ENCODE assay signal across 9 mouse cellular contexts in genomic region chr19:8820424-8820956, GRCm38 (mm10). TPM values are rescaled to one million over a fixed set of nuclear protein-coding genes. Genes with fewer than 3 reads are reported as not detected.
DNase-seq lines count a peak whose midpoint lies in the region; ATAC-seq and TF ChIP-seq lines count a peak whose summit lies in the region.
"Had no signal": no experiment of that assay in that cellular context is flagged by ENCODE, and none has a peak within 500 bp of the region (broad histone marks: within the 10 kb centered on the region; RNA-seq: fewer than 3 reads in every experiment).

No protein-coding gene starts in this region.

- no peaks in the 10 kb centered on the region for H3K27me3 ChIP-seq in heart, embryonic 15.5 days
- no peaks in the 10 kb centered on the region for H3K27me3 ChIP-seq in E14TG2a.4 (ENCODE audit: insufficient read depth, low read length)
- H3K27me3 ChIP-seq in limb, embryonic 14.5 days (ENCODE audit: control insufficient read depth, insufficient read depth, low read length), result no peaks in the 10 kb centered on the region
- no peaks in the 10 kb centered on the region for H3K27me3 ChIP-seq in neural tube, embryonic 14.5 days (ENCODE audit: control insufficient read depth, insufficient read depth, low read length)

- no peak for DNase-seq in heart, postnatal 14 days
- DNase-seq in limb, embryonic 14.5 days (ENCODE audit: low spot score), result no peak
- DNase-seq in cerebellum, adult 11 months, result no peak
- DNase-seq in B cell, adult 2 months, result no peak

- peak; percentile 8; the same call in 1 of the 2 replicates for ATAC-seq in heart, embryonic 15.5 days (replicated peaks; ENCODE audit: insufficient number of reproducible peaks, insufficient read depth, low FRiP score, low read depth)
- ATAC-seq in erythroblast, adult 5-6 weeks (replicated peaks; ENCODE audit: low FRiP score, poor library complexity, severe bottlenecking), result peak; percentile 49
- ATAC-seq in limb, embryonic 14.5 days (ENCODE audit: low FRiP score, low read depth), result no peak; the same call in 1 of the 2 replicates
- peak; percentile 39 for ATAC-seq in neural tube, embryonic 14.5 days (ENCODE audit: low read depth)

- no peak for TF ChIP-seq POLR2A in limb, embryonic 14.5 days (IDR thresholded peaks at IDR 0.05; ENCODE audit: borderline replicate concordance, extremely low read depth, insufficient read depth, insufficient read length)

- peaks cover 37% of the 10 kb centered on the region for H3K4me1 ChIP-seq in heart, embryonic 15.5 days (replicated peaks)
- peaks cover 68% of the 10 kb centered on the region for H3K4me1 ChIP-seq in E14TG2a.4 (replicated peaks; ENCODE audit: low read depth, low read length)
- peaks cover 38% of the 10 kb centered on the region for H3K4me1 ChIP-seq in limb, embryonic 14.5 days (ENCODE audit: control insufficient read depth, insufficient read depth, low read length)
- H3K4me1 ChIP-seq in neural tube, embryonic 14.5 days (ENCODE audit: control insufficient read depth, insufficient read depth, low read length), result peaks cover 46% of the 10 kb centered on the region

- peak overlapping the region; percentile 91 for H3K4me3 ChIP-seq in heart, embryonic 15.5 days
- peak overlapping the region; percentile 99 for H3K4me3 ChIP-seq in E14TG2a.4 (replicated peaks; ENCODE audit: low read length)
- H3K4me3 ChIP-seq in limb, embryonic 14.5 days (replicated peaks; ENCODE audit: low read length), result peak overlapping the region; percentile 100
- peak overlapping the region; percentile 99 for H3K4me3 ChIP-seq in neural tube, embryonic 14.5 days (ENCODE audit: low read depth, low read length)

- H3K36me3 ChIP-seq in heart, embryonic 15.5 days, result peaks cover 30% of the 10 kb centered on the region
- H3K36me3 ChIP-seq in E14TG2a.4 (ENCODE audit: insufficient read depth, low read length), result peaks cover 76% of the 10 kb centered on the region
- peaks cover 42% of the 10 kb centered on the region for H3K36me3 ChIP-seq in limb, embryonic 14.5 days (ENCODE audit: control insufficient read depth, insufficient read depth, low read length)
- peaks cover 19% of the 10 kb centered on the region for H3K36me3 ChIP-seq in neural tube, embryonic 14.5 days (ENCODE audit: control insufficient read depth, insufficient read depth, low read length)

- H3K27ac ChIP-seq in heart, embryonic 15.5 days, result peak overlapping the region; percentile 99
- peak overlapping the region; percentile 96 for H3K27ac ChIP-seq in limb, embryonic 14.5 days (replicated peaks; ENCODE audit: low read depth, low read length)
- H3K27ac ChIP-seq in neural tube, embryonic 14.5 days (ENCODE audit: low read depth, low read length), result peak overlapping the region; percentile 98

- H3K9me3 ChIP-seq in heart, embryonic 15.5 days (replicated peaks), result no peaks in the 10 kb centered on the region
- no peaks in the 10 kb centered on the region for H3K9me3 ChIP-seq in E14TG2a.4 (ENCODE audit: low read length)
- H3K9me3 ChIP-seq in limb, embryonic 14.5 days (ENCODE audit: control insufficient read depth, low read length), result no peaks in the 10 kb centered on the region
- H3K9me3 ChIP-seq in neural tube, embryonic 14.5 days (ENCODE audit: control insufficient read depth, low read length), result no peaks in the 10 kb centered on the region

- H3K9ac ChIP-seq in heart, embryonic 15.5 days, result peak overlapping the region; percentile 95
- H3K9ac ChIP-seq in limb, embryonic 14.5 days (ENCODE audit: low read depth, low read length, severe bottlenecking), result peak overlapping the region; percentile 94
- H3K9ac ChIP-seq in neural tube, embryonic 14.5 days (replicated peaks; ENCODE audit: low read depth, low read length), result peak overlapping the region; percentile 90

- no peak for TF ChIP-seq CTCF in E14TG2a.4 (conservative IDR thresholded peaks at IDR 0.05; ENCODE audit: low read length)

- under 1% methylated on average over 48 of the region's 48 CpGs for WGBS in heart, embryonic 15.5 days
- WGBS in limb, embryonic 14.5 days, result under 1% methylated on average over 47 of the region's 48 CpGs
- under 1% methylated on average over 44 of the region's 48 CpGs for WGBS in neural tube, embryonic 14.5 days

- peak overlapping the region; percentile 83 for H3K4me2 ChIP-seq in heart, embryonic 15.5 days
- H3K4me2 ChIP-seq in limb, embryonic 14.5 days (replicated peaks; ENCODE audit: low read depth, low read length, severe bottlenecking), result peak overlapping the region; percentile 87
- peak overlapping the region; percentile 98 for H3K4me2 ChIP-seq in neural tube, embryonic 14.5 days (ENCODE audit: low read depth, low read length)

- intact Hi-C loops in heart, postnatal 14 days (cut with DNase I), result no loop called here

RNA-seq across cellular contexts. Expression of gene Hnrnpul2, which starts 0.7 kb away (rescaled TPM):
- polyA plus RNA-seq in heart, embryonic 15.5 days (2015; fragmentation: Nextera tagmentation; extraction: Ambion mirVana), result 2.6 and 3.1 TPM in 2 replicates
- total RNA-seq in heart, postnatal 14 days (2021), result 10 to 100 TPM; 48.5 to 51.1 TPM
- total RNA-seq in erythroblast, adult 5-6 weeks (2015; ENCODE audit: low replicate concordance), result 14.4 and 27.4 TPM in 2 replicates
- 42.6 and 58.0 TPM in 2 replicates for total RNA-seq in erythroblast, adult 5-6 weeks (2017; ENCODE audit: low replicate concordance)
- polyA plus RNA-seq in limb, embryonic 14.5 days (2012; rRNA removed), result 59.4 and 88.6 TPM in 2 replicates
- polyA plus RNA-seq in limb, embryonic 14.5 days (2014; fragmentation: Nextera tagmentation; extraction: Ambion mirVana), result 9.5 and 9.6 TPM in 2 replicates
- polyA plus RNA-seq in neural tube, embryonic 14.5 days (2014; fragmentation: Nextera tagmentation; extraction: Ambion mirVana), result 9.1 and 9.5 TPM in 2 replicates

RNA-seq across cellular contexts. Expression of gene Ttc9c, which starts 1.4 kb away (rescaled TPM):
- 30.9 and 36.2 TPM in 2 replicates for polyA plus RNA-seq in heart, embryonic 15.5 days (2015; fragmentation: Nextera tagmentation; extraction: Ambion mirVana)
- 10 to 100 TPM; 15.1 to 15.4 TPM for total RNA-seq in heart, postnatal 14 days (2021)
- 10.0 and 13.6 TPM in 2 replicates for total RNA-seq in erythroblast, adult 5-6 weeks (2015; ENCODE audit: low replicate concordance)
- total RNA-seq in erythroblast, adult 5-6 weeks (2017; ENCODE audit: low replicate concordance), result 13.8 and 20.1 TPM in 2 replicates
- 48.3 and 54.3 TPM in 2 replicates for polyA plus RNA-seq in limb, embryonic 14.5 days (2012; rRNA removed)
- polyA plus RNA-seq in limb, embryonic 14.5 days (2014; fragmentation: Nextera tagmentation; extraction: Ambion mirVana), result 41.8 and 48.5 TPM in 2 replicates
- 52.2 and 54.3 TPM in 2 replicates for polyA plus RNA-seq in neural tube, embryonic 14.5 days (2014; fragmentation: Nextera tagmentation; extraction: Ambion mirVana)

RNA-seq across cellular contexts. Expression of gene AC129217.1, which starts 9.1 kb away (rescaled TPM):
- polyA plus RNA-seq in heart, embryonic 15.5 days (2015; fragmentation: Nextera tagmentation; extraction: Ambion mirVana), result 0.36 TPM in 1 of 2 replicates, not detected in the other
- not detected for total RNA-seq in heart, postnatal 14 days (2021)
- total RNA-seq in erythroblast, adult 5-6 weeks (2015; ENCODE audit: low replicate concordance), result 4.2 TPM in 1 of 2 replicates, not detected in the other
- total RNA-seq in erythroblast, adult 5-6 weeks (2017; ENCODE audit: low replicate concordance), result 14.8 TPM in 1 of 2 replicates, not detected in the other
- 0.51 and 3.0 TPM in 2 replicates for polyA plus RNA-seq in limb, embryonic 14.5 days (2012; rRNA removed)
- polyA plus RNA-seq in limb, embryonic 14.5 days (2014; fragmentation: Nextera tagmentation; extraction: Ambion mirVana), result not detected in 2 replicates
- polyA plus RNA-seq in neural tube, embryonic 14.5 days (2014; fragmentation: Nextera tagmentation; extraction: Ambion mirVana), result not detected in 2 replicates
- total RNA-seq: left cerebral cortex, adult 8-10 months had no signal

RNA-seq across cellular contexts. Expression of gene Bscl2, which starts 16.8 kb away (rescaled TPM):
- polyA plus RNA-seq in heart, embryonic 15.5 days (2015; fragmentation: Nextera tagmentation; extraction: Ambion mirVana), result 36.4 and 47.0 TPM in 2 replicates
- total RNA-seq in heart, postnatal 14 days (2021), result 10 to 100 TPM; 21.3 to 28.0 TPM
- 28.8 and 40.3 TPM in 2 replicates for total RNA-seq in erythroblast, adult 5-6 weeks (2015; ENCODE audit: low replicate concordance)
- 12.7 and 16.4 TPM in 2 replicates for total RNA-seq in erythroblast, adult 5-6 weeks (2017; ENCODE audit: low replicate concordance)
- polyA plus RNA-seq in limb, embryonic 14.5 days (2012; rRNA removed), result 48.2 and 63.5 TPM in 2 replicates
- 50.2 and 51.3 TPM in 2 replicates for polyA plus RNA-seq in limb, embryonic 14.5 days (2014; fragmentation: Nextera tagmentation; extraction: Ambion mirVana)
- 86.3 and 94.5 TPM in 2 replicates for polyA plus RNA-seq in neural tube, embryonic 14.5 days (2014; fragmentation: Nextera tagmentation; extraction: Ambion mirVana)

RNA-seq across cellular contexts. Expression of gene Zbtb3, which starts 18.1 kb away (rescaled TPM):
- polyA plus RNA-seq in heart, embryonic 15.5 days (2015; fragmentation: Nextera tagmentation; extraction: Ambion mirVana), result 3.5 and 3.8 TPM in 2 replicates
- 1 to 10 TPM; 1.2 to 2.3 TPM for total RNA-seq in heart, postnatal 14 days (2021)
- total RNA-seq in erythroblast, adult 5-6 weeks (2015; ENCODE audit: low replicate concordance), result 0.42 TPM in 1 of 2 replicates, not detected in the other
- 0.60 TPM in 1 of 2 replicates, not detected in the other for total RNA-seq in erythroblast, adult 5-6 weeks (2017; ENCODE audit: low replicate concordance)
- 3.5 and 3.9 TPM in 2 replicates for polyA plus RNA-seq in limb, embryonic 14.5 days (2012; rRNA removed)
- polyA plus RNA-seq in limb, embryonic 14.5 days (2014; fragmentation: Nextera tagmentation; extraction: Ambion mirVana), result 5.3 and 5.6 TPM in 2 replicates
- polyA plus RNA-seq in neural tube, embryonic 14.5 days (2014; fragmentation: Nextera tagmentation; extraction: Ambion mirVana), result 7.1 and 7.7 TPM in 2 replicates
